In genomic region chr13:97625391-97625790, GRCm38 (mm10) we compare ENCODE assay signal across 25 mouse cellular contexts.
"Had no signal": no experiment of that assay in that cellular context is flagged by ENCODE, and none has a peak within 500 bp of the region (broad histone marks: within the 10 kb centered on the region; RNA-seq: fewer than 3 reads in every experiment).

No protein-coding gene starts in this region.

- H3K4me1 ChIP-seq: embryonic facial prominence, embryonic 12.5 days; forebrain, embryonic 10.5 days; forebrain, embryonic 12.5 days; forebrain, embryonic 13.5 days; forebrain, embryonic 15.5 days had no signal

- H3K9ac ChIP-seq: embryonic facial prominence, embryonic 12.5 days; embryonic facial prominence, embryonic 13.5 days; embryonic facial prominence, embryonic 15.5 days; forebrain, embryonic 12.5 days; forebrain, embryonic 13.5 days; forebrain, embryonic 15.5 days; forebrain, postnatal 0 days; heart, embryonic 12.5 days had no signal

- ATAC-seq: forebrain, embryonic 13.5 days; forebrain, embryonic 14.5 days; forebrain, embryonic 15.5 days; forebrain, embryonic 16.5 days; forebrain, postnatal 0 days had no signal

- H3K4me3 ChIP-seq: embryonic facial prominence, embryonic 10.5 days; embryonic facial prominence, embryonic 12.5 days; embryonic facial prominence, embryonic 13.5 days; embryonic facial prominence, embryonic 15.5 days; erythroblast, embryonic 14.5 days; forebrain, embryonic 10.5 days; forebrain, embryonic 12.5 days; forebrain, embryonic 13.5 days; forebrain, embryonic 15.5 days; heart, embryonic 12.5 days had no signal

- H3K27me3 ChIP-seq: embryonic facial prominence, embryonic 12.5 days; embryonic facial prominence, embryonic 13.5 days; embryonic facial prominence, embryonic 15.5 days; forebrain, embryonic 12.5 days; forebrain, embryonic 13.5 days; forebrain, embryonic 15.5 days; heart, embryonic 12.5 days had no signal

- H3K9me3 ChIP-seq: embryonic facial prominence, embryonic 10.5 days; embryonic facial prominence, embryonic 12.5 days; embryonic facial prominence, embryonic 13.5 days; embryonic facial prominence, embryonic 15.5 days; forebrain, embryonic 10.5 days; forebrain, embryonic 12.5 days; forebrain, embryonic 13.5 days; forebrain, embryonic 15.5 days; heart, embryonic 12.5 days had no signal

- H3K4me2 ChIP-seq: embryonic facial prominence, embryonic 12.5 days; embryonic facial prominence, embryonic 13.5 days; embryonic facial prominence, embryonic 15.5 days; forebrain, embryonic 12.5 days; forebrain, embryonic 13.5 days; forebrain, embryonic 15.5 days; heart, embryonic 12.5 days had no signal

- H3K36me3 ChIP-seq: embryonic facial prominence, embryonic 10.5 days; embryonic facial prominence, embryonic 12.5 days; embryonic facial prominence, embryonic 13.5 days; embryonic facial prominence, embryonic 15.5 days; forebrain, embryonic 10.5 days; forebrain, embryonic 12.5 days; forebrain, embryonic 15.5 days; heart, embryonic 12.5 days had no signal

- DNase-seq: cerebellum, adult 2 months; cerebellum, adult 8-10 months; cerebellum, adult 9-10 months; cerebellum, adult 9-11 months; cerebellum, postnatal 10 days; cerebellum, postnatal 14 days; cerebellum, postnatal 25 days; cerebellum, postnatal 36 days; embryo, embryonic 11 days; forebrain, postnatal 0 days; gastrocnemius, postnatal 10 days; gastrocnemius, postnatal 25 days; gastrocnemius, postnatal 36 days had no signal

- H3K27ac ChIP-seq: embryonic facial prominence, embryonic 10.5 days; embryonic facial prominence, embryonic 12.5 days; embryonic facial prominence, embryonic 13.5 days; embryonic facial prominence, embryonic 15.5 days; forebrain, embryonic 10.5 days; forebrain, embryonic 12.5 days; forebrain, embryonic 13.5 days; forebrain, embryonic 15.5 days had no signal
